ENCODE assay signal across 17 mouse cellular contexts in genomic region chr17:5800824-5801560, GRCm38 (mm10). TPM values are rescaled to one million over a fixed set of nuclear protein-coding genes. Genes with fewer than 3 reads are reported as not detected.
DNase-seq lines count a peak whose midpoint lies in the region; ATAC-seq and TF ChIP-seq lines count a peak whose summit lies in the region.
"Had no signal": no experiment of that assay in that cellular context is flagged by ENCODE, and none has a peak within 500 bp of the region (broad histone marks: within the 10 kb centered on the region; RNA-seq: fewer than 3 reads in every experiment).

No protein-coding gene starts in this region.

- H3K4me2 ChIP-seq in neural tube, embryonic 15.5 days, result no peak overlapping the region
- H3K4me2 ChIP-seq: heart, embryonic 11.5 days had no signal

- H3K79me3 ChIP-seq in C2C12 (ENCODE audit: low read depth), result peaks cover 14% of the 10 kb centered on the region

- 78% methylated on average over 7 of the region's 7 CpGs for WGBS in macrophage (ENCODE audit: missing documents)
- WGBS in neural tube, embryonic 15.5 days, result 88% methylated on average over 7 of the region's 7 CpGs

- H3K79me2 ChIP-seq in C2C12 (ENCODE audit: control insufficient read depth, insufficient read depth), result peaks cover 33% of the 10 kb centered on the region
- no peaks in the 10 kb centered on the region for H3K79me2 ChIP-seq in macrophage (ENCODE audit: inconsistent target)

- peak overlapping the region; percentile 87 for H3K27ac ChIP-seq in macrophage
- no peak overlapping the region for H3K27ac ChIP-seq in neural tube, embryonic 15.5 days (replicated peaks)
- H3K27ac ChIP-seq: midbrain, embryonic 10.5 days had no signal

- TF ChIP-seq CTCF in C2C12 (IDR thresholded peaks at IDR 0.05; ENCODE audit: control insufficient read depth, insufficient read depth, insufficient read length), result no peak

- peaks cover 9% of the 10 kb centered on the region for H3K4me1 ChIP-seq in neural tube, embryonic 15.5 days
- H3K4me1 ChIP-seq: midbrain, embryonic 10.5 days had no signal

- no peak overlapping the region for H3K9ac ChIP-seq in neural tube, embryonic 15.5 days (replicated peaks)

- no peaks in the 10 kb centered on the region for H3K27me3 ChIP-seq in C2C12 (ENCODE audit: control insufficient read depth, insufficient read depth, insufficient read length)
- H3K27me3 ChIP-seq in neural tube, embryonic 15.5 days (replicated peaks), result no peaks in the 10 kb centered on the region

- peak overlapping the region; percentile 28 for H3K4me3 ChIP-seq in C2C12 (ENCODE audit: insufficient read depth, poor library complexity, severe bottlenecking)
- no peak overlapping the region for H3K4me3 ChIP-seq in macrophage (ENCODE audit: inconsistent target)
- no peak overlapping the region for H3K4me3 ChIP-seq in neural tube, embryonic 15.5 days (replicated peaks)
- H3K4me3 ChIP-seq: erythroblast, embryonic 14.5 days; midbrain, embryonic 10.5 days had no signal

- no peak for ATAC-seq in CD4-positive, CD25-positive, alpha-beta regulatory T cell, adult 4 months
- no peak for ATAC-seq in neural tube, embryonic 15.5 days (ENCODE audit: low FRiP score)

- peaks cover 26% of the 10 kb centered on the region for H3K36me3 ChIP-seq in C2C12 (ENCODE audit: control insufficient read depth, insufficient read depth)
- no peaks in the 10 kb centered on the region for H3K36me3 ChIP-seq in macrophage (ENCODE audit: inconsistent target)
- no peaks in the 10 kb centered on the region for H3K36me3 ChIP-seq in neural tube, embryonic 15.5 days
- H3K36me3 ChIP-seq: midbrain, embryonic 10.5 days had no signal

- H3K9me3 ChIP-seq in neural tube, embryonic 15.5 days (replicated peaks), result no peaks in the 10 kb centered on the region
- H3K9me3 ChIP-seq: midbrain, embryonic 10.5 days had no signal

- peak overlapping the region; percentile 77 for H3ac ChIP-seq in C2C12 (ENCODE audit: control insufficient read depth, insufficient read length, low read depth)

- peak; percentile 20 for DNase-seq in CD4-positive, CD25-positive, alpha-beta regulatory T cell, adult 2 months (ENCODE audit: low read depth, low spot score)
- DNase-seq in induced T-regulatory cell, adult 2 months (ENCODE audit: low read depth), result peak; percentile 52
- DNase-seq in urinary bladder, adult 18-20 months (ENCODE audit: low spot score in 2 of 2), result no peak
- no peak for DNase-seq in testis, postnatal 10 days (ENCODE audit: low spot score)
- DNase-seq: adrenal gland, postnatal 36 days; cerebellum, postnatal 14 days; gastrocnemius, postnatal 14 days; heart, postnatal 4 days; kidney, postnatal 10 days; right cerebral cortex, adult 18-20 months had no signal

TF ChIP-seq in C2C12, 6 proteins besides CTCF, POLR2A, EP300 and RAD21:
- no peak for TF ChIP-seq MYOD1 (IDR thresholded peaks at IDR 0.05; ENCODE audit: control insufficient read depth, insufficient read length, low read depth)
TF ChIP-seq in C2C12: peak in this region for 0.

RNA-seq across cellular contexts. Expression of gene Snx9, which starts 40.1 kb away (rescaled TPM):
- 1 to 10 TPM; 4.3 to 4.9 TPM for polyA plus RNA-seq in CD4-positive, CD25-positive, alpha-beta regulatory T cell, adult 4 months (2017; shearing (Covaris generic))
- polyA plus RNA-seq in C2C12 (2012; fragmentation: generic; extraction: Trizol) (57.5 TPM), macrophage (2018) (68.0 to 101 TPM (median 94.1 TPM) in 3 replicates)
- 100 to 1,000 TPM in 4 of 26 experiments, 10 to 100 TPM in 22; 41.9 to 208 (median 75.3) TPM for total RNA-seq in macrophage (2018; cell fraction: chromatin; rRNA removed)
- 100 to 1,000 TPM in 12 of 26 experiments, 10 to 100 TPM in 14; 50.3 to 124 (median 79.9) TPM for total RNA-seq in macrophage (2018; cell fraction: cytosol; rRNA removed)
- 10 to 100 TPM; 41.7 to 89.2 (median 65.9) TPM for total RNA-seq in macrophage (2018; cell fraction: nucleus; rRNA removed)
- 8.1 and 12.6 TPM in 2 replicates for polyA plus RNA-seq in neural tube, embryonic 15.5 days (2015; fragmentation: Nextera tagmentation; extraction: Ambion mirVana)

Comparison
In these comparisons a context has a peak if more than half of its experiments do, and no peak if none do; other contexts are left out.
1. DNase-seq: peak in CD4-positive, CD25-positive, alpha-beta regulatory T cell, adult 2 months (single experiment) and induced T-regulatory cell, adult 2 months (single experiment); none in urinary bladder, adult 18-20 months (0 of 2) and testis, postnatal 10 days (single experiment).